ENCODE assay signal across 21 mouse cellular contexts in genomic region chr14:120809321-120809720, GRCm38 (mm10).
DNase-seq lines count a peak whose midpoint lies in the region; ATAC-seq and TF ChIP-seq lines count a peak whose summit lies in the region.
"Had no signal": no experiment of that assay in that cellular context is flagged by ENCODE, and none has a peak within 500 bp of the region (broad histone marks: within the 10 kb centered on the region; RNA-seq: fewer than 3 reads in every experiment).

No protein-coding gene starts in this region.

- H3K27ac ChIP-seq in left cerebral cortex, adult 2 months = peak overlapping the region; percentile 50; the same call in 1 of the 2 replicates
- H3K27ac ChIP-seq in forebrain, embryonic 14.5 days (ENCODE audit: low read depth, low read length) = no peak overlapping the region
- H3K27ac ChIP-seq: embryonic facial prominence, embryonic 10.5 days; forebrain, embryonic 15.5 days; hindbrain, embryonic 15.5 days; limb, embryonic 13.5 days had no signal

- ATAC-seq in forebrain, embryonic 14.5 days = no peak
- ATAC-seq: forebrain, embryonic 15.5 days; midbrain, embryonic 16.5 days had no signal

- intact Hi-C loops in left cerebral cortex, adult 2 months (cut with DNase I) = loop anchor here (2.0 kb wide), 2 partner anchors 17 to 133 kb away; no protein-coding TSS in a partner anchor

- H3K4me2 ChIP-seq in forebrain, embryonic 14.5 days (ENCODE audit: low read length) = no peak overlapping the region
- H3K4me2 ChIP-seq: forebrain, embryonic 15.5 days; hindbrain, embryonic 15.5 days; limb, embryonic 13.5 days had no signal

- no peaks in the 10 kb centered on the region for H3K4me1 ChIP-seq in forebrain, embryonic 14.5 days (ENCODE audit: control insufficient read depth, insufficient read depth, low read length)

- no peak overlapping the region for H3K4me3 ChIP-seq in left cerebral cortex, adult 2 months
- H3K4me3 ChIP-seq in forebrain, embryonic 14.5 days (ENCODE audit: low read depth, low read length) = no peak overlapping the region
- H3K4me3 ChIP-seq: embryonic facial prominence, embryonic 10.5 days; forebrain, embryonic 15.5 days; hindbrain, embryonic 15.5 days; limb, embryonic 13.5 days had no signal

- no peak for TF ChIP-seq CTCF in left cerebral cortex, adult 2 months (IDR thresholded peaks at IDR 0.05)

- DNase-seq in left cerebral cortex, adult 2 months (ENCODE audit: extremely low spot score in 1 of 2, low spot score in 2 of 2) = peak; percentile 49 to 76
- no peak for DNase-seq in left cerebral cortex, adult 11 months (ENCODE audit: low spot score)
- DNase-seq in frontal cortex, postnatal 36 days (ENCODE audit: low spot score in 2 of 2) = peak; percentile 79 to 80
- peak; percentile 59 to 60 for DNase-seq in layer of hippocampus, postnatal 25 days (ENCODE audit: extremely low spot score in 1 of 2, low spot score in 1 of 2)
- peak; percentile 61 for DNase-seq in right cerebral cortex, postnatal 14 days
- DNase-seq in forebrain, embryonic 14.5 days (ENCODE audit: low spot score) = no peak
- DNase-seq in adrenal gland, adult 8-10 months = no peak
- no peak for DNase-seq in neural tube, embryonic 10.5 days (ENCODE audit: extremely low spot score, low spot score)
- DNase-seq: adrenal gland, postnatal 10 days; B cell, adult 2 months; cerebellum, adult 18-20 months; cerebellum, postnatal 36 days; gastrocnemius, postnatal 25 days; heart, postnatal 10 days; kidney, adult 11 months; lung, postnatal 10 days had no signal

- WGBS in forebrain, embryonic 14.5 days = 82% methylated on average over 6 of the region's 6 CpGs

- no peaks in the 10 kb centered on the region for H3K9me3 ChIP-seq in forebrain, embryonic 14.5 days (replicated peaks; ENCODE audit: control insufficient read depth, low read length)
- H3K9me3 ChIP-seq: embryonic facial prominence, embryonic 10.5 days; forebrain, embryonic 15.5 days; hindbrain, embryonic 15.5 days; limb, embryonic 13.5 days had no signal

- no peak overlapping the region for H3K9ac ChIP-seq in forebrain, embryonic 14.5 days (ENCODE audit: low read length)
- H3K9ac ChIP-seq: forebrain, embryonic 15.5 days; hindbrain, embryonic 15.5 days; limb, embryonic 13.5 days had no signal

- H3K27me3 ChIP-seq in forebrain, embryonic 14.5 days (replicated peaks; ENCODE audit: control insufficient read depth, insufficient read depth, low read length) = no peaks in the 10 kb centered on the region
- H3K27me3 ChIP-seq: forebrain, embryonic 15.5 days; hindbrain, embryonic 15.5 days; limb, embryonic 13.5 days had no signal

- no peaks in the 10 kb centered on the region for H3K36me3 ChIP-seq in forebrain, embryonic 14.5 days (ENCODE audit: control insufficient read depth, insufficient read depth, low read length)
- H3K36me3 ChIP-seq: embryonic facial prominence, embryonic 10.5 days; forebrain, embryonic 15.5 days; hindbrain, embryonic 15.5 days; limb, embryonic 13.5 days had no signal

Comparison
In these comparisons a context has a peak if more than half of its experiments do, and no peak if none do; other contexts are left out.
1. DNase-seq: peak in left cerebral cortex, adult 2 months (2 of 2), frontal cortex, postnatal 36 days (2 of 2), layer of hippocampus, postnatal 25 days (2 of 2) and right cerebral cortex, postnatal 14 days (single experiment); none in left cerebral cortex, adult 11 months (single experiment), forebrain, embryonic 14.5 days (single experiment), adrenal gland, adult 8-10 months (single experiment) and neural tube, embryonic 10.5 days (single experiment).